Mouse (Mus musculus) left cerebral cortex, adult 11 months (tissue): ENCODE results near the gene Lrrfip1.

Experiments used
- DNase-seq: peaks from one replicate; pipeline ENCODE4 v3.0.0; 2022; ENCODE audit warnings: low spot score

Gene Lrrfip1

GRCm38 (mm10) chr1:91151509-91151908, 153.0 kb downstream of the Lrrfip1 start:
- DNase-seq: no peak

GRCm38 (mm10) chr1:91166798-91167197, 168.3 kb downstream of the Lrrfip1 start:
- DNase-seq: no peak

GRCm38 (mm10) chr1:91169157-91169556, 170.6 kb downstream of the Lrrfip1 start:
- no peak for DNase-seq

- DNase-seq: no peak
These were observed 176.3 kb downstream of the Lrrfip1 start for GRCm38 (mm10) chr1:91174796-91175195.

GRCm38 (mm10) chr1:91176026-91176425, 177.5 kb downstream of the Lrrfip1 start:
- DNase-seq: no peak

GRCm38 (mm10) chr1:91176871-91177270, 178.3 kb downstream of the Lrrfip1 start:
- no peak for DNase-seq
